Mouse (Mus musculus): ENCODE results near the gene Eif3b. TPM values are rescaled to one million over a fixed set of nuclear protein-coding genes. Genes with fewer than 3 reads are reported as not detected.
"Not testable (repeated sequence)": the region's sequence is repeated elsewhere in the genome, so short reads cannot be mapped to it uniquely, and the experiment has no call there.

Eif3b gene
- polyA plus RNA-seq, 1 experiment = 75.3 TPM

DNA sequence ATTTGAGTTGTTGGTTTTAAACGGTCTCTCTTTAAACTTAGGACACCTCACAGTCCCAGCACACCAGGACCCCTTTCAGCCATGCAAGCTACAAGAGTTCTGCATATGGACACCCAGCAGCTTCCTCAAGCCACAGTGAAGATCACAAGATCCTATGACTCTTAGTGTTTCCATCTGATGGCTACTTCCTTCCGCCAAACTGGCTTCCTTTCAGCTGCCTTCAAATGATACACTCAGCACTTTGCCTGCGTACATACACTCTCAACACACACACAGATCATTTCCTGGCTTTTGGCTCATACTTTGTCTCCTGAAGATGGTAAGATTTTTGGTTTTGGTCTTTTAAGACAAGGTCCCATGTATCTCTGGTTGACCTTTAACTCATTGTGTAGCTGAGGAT is 26.4 kb upstream of the Eif3b start:
- no peak for DNase-seq (ENCODE audit: extremely low spot score in 1 of 2, low spot score in 1 of 2)

DNA sequence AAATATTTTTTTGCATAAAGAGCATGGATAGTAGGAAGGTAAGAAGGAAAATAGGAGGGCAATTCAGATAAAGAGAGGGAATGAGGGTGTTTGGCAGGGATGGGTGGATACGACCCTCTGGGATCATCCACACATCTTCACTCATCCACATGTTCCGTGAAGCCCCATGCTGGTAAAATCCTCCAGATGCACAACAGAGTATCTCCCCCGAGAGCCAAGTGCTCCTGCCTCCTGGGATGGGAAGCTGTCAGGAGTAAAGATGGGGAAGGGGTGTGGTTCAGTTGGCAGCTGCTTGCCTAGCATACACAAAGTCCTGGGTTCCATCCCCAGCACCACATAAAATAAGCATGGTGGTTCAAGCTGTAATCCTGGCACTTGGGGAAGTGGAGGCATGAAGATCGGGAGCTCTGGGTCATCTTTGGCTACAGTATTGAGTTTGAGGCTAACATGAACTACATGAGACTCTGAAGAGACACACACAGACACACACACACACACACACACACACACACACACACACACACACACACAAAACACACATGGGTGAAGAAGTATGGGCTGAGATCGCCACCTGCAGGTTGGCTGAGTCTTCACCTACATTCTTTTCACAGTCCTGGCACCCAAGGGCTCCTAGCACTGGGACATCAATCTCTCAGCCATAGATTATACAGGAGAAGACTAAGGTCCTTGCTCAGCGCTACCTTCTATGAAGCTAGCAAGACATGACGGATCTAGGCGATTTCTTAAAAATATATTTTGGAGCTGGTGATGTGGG is 22.8 kb upstream of the Eif3b start:
- DNase-seq (ENCODE audit: extremely low spot score in 1 of 2, low spot score in 1 of 2) = peak in 1 of 2 experiments; percentile 17

DNA sequence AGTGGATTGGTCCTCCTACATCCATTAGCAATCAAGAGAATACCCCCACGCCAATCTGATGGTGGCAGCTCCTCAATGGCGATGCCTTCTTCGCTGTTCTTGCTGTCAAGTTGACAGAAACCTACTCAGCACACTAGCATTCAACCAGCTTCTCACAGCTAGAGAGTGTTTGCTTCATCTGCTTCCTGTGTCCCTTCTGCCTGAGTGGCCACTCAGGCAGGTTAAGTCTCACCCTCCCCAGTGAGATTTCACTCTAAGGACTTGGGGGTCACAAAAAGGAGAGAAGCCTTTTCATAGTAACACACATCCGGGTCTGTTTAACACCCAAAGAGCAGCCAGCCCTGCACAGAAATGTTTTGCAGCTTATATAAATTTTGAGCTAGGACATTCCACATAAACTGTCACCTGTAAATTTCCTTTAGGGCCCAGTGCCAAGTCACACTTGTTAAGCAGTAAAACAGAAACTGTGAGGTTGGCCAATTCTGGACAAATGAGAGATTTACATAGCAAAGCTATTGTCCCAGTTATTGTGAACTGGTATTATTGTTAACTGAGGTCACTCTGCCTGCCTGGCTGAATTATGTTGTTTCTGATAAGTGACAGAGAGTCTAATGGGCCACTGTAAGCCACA is 16.4 kb upstream of the Eif3b start:
- no peak for DNase-seq (ENCODE audit: extremely low spot score in 1 of 2, low spot score in 1 of 2)

DNA sequence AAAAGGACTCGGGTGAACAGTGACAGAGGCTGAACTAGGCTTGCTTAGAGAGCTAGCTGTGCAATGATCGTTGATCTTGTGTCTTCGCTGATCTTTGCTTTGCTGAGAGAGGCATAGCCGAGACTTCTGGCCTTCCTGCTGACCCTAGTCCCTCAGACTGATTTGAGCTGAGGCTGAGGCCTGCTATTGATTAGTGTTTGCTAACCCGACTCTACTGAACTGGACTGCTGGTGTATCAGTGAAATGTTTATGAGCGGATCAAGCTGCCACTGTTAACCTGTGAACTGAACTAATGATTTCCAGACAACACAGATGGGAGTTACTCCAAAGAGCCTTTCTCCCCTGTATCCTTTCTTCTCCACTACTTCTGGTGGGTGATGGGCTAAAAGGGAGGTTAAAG is 14.0 kb upstream of the Eif3b start:
- DNase-seq (ENCODE audit: extremely low spot score in 1 of 2, low spot score in 1 of 2) = no peak

DNA sequence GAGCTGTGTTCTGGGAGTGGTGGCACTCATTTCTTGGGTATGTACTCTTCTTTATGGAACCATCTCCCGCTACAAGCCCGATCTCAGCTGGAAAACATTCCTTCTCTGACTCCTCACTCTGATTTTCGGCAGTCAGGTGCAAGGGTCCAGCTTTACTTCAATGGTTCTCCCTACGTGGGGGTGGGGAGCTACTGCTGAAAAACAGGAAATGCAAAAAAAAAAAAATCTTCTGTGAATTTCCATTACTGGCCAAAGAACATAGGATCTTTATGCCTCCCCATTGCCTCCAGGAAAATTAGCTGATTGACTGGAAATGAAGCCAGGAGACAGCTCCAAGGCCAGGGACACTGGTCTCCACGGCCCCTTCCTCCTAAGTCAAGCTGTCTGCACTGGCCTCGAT is 12.5 kb upstream of the Eif3b start:
- DNase-seq (ENCODE audit: extremely low spot score in 1 of 2, low spot score in 1 of 2) = no peak

DNA sequence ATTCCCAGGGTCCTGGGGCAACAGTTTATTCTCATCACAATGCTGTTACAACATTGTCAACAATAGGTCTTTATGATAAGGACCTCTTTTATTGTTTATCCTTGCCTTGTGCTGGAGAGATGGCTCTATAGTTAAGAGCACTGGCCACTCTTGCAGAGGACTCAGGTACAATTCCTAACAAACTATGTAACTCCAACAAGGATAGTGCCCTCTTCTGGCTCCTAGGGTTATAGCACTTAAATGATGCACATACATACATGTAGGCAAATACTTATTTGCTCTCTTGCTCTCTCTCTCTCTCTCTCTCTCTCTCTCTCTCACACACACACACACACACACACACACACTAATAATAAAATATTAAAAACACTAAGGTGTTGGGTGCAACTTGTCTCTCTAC is 10.3 kb upstream of the Eif3b start:
- no peak for DNase-seq (ENCODE audit: extremely low spot score in 1 of 2, low spot score in 1 of 2)

DNA sequence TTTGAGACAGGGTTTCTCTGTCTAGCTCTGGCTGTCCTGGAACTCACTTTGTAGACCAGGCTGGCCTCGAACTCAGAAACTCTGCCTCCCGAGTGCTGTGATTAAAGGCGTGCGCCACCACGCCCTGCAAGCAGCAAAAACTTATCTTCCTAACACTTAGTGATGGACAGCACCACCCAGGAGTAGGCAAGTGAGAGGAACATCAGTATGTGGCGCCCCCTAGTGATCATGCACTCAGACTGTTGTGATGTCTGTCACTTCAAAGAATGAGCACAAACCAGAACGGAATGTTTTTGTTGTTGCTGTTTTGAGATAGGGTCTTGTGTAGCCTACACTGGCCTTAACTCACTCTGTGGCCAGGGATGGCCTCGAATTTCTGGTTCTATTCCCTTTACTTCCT is 7.8 kb upstream of the Eif3b start:
- DNase-seq (ENCODE audit: extremely low spot score in 1 of 2, low spot score in 1 of 2) = peak in 1 of 2 experiments; percentile 73

DNA sequence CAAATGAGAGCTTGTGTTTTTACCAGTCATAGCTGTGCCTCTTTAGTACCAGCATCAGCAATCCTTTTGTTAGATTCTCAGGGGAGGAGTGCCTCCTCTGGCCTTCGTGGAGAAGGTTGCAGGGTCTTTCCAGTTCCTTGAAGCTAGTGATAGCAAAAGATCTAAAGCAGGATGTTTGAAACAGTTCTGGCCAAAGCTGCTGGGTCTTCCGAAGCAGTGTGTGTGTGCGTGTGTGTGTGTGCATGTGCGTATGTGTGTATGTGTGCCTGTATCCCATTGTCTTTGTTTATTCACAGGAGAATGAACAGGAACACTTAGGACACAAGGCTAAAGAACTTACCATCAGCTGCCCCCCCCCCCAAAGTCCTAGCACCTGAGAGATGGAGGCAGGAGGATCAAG is 4.5 kb upstream of the Eif3b start:
- no peak for DNase-seq (ENCODE audit: extremely low spot score in 1 of 2, low spot score in 1 of 2)

DNA sequence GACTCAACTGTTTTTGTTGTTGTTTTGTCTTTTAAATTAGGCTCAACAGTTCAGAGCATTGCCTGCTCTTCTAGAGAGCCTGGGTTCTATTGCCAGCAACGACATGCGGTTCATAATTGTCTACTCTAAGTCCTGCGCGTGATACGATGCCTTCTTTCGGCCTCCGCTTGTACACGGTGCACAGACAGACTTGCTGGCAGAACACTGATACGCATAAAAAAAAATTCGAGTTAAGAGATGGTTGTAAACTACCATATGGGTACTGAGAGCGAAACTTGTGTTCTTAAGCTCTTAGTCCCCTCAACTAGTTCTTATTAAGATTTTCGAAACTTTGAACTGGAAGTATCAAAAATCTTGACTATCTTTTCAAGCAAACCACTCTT is 1.0 kb upstream of the Eif3b start:
- no peak for DNase-seq (ENCODE audit: extremely low spot score in 1 of 2, low spot score in 1 of 2)

DNA sequence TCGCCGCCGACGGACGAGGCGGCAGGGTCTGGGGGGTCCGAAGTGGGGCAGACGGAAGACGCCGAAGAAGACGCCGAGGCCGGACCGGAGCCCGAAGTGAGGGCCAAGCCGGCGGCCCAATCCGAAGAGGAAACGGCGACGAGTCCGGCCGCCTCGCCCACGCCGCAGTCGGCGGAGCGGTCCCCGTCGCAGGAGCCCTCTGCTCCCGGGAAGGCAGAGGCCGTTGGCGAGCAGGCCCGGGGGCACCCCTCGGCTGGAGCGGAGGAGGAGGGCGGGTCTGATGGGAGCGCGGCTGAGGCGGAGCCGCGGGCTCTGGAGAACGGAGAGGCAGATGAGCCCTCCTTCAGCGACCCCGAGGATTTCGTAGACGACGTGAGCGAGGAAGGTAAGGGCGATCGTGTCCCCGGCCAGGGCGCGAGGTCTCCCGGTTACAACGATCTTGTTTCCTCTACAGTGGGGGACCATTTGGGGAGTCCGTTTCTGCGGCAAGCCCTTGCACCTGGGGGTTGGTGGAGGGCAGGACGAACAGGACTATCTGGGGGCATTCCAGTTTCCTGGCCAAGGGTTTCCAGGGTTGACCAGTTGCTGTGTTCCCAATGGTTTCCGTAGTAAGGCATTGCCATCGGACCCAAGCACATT is 433 bp downstream of the Eif3b start:
- no peak for DNase-seq (ENCODE audit: extremely low spot score in 1 of 2, low spot score in 1 of 2)

DNA sequence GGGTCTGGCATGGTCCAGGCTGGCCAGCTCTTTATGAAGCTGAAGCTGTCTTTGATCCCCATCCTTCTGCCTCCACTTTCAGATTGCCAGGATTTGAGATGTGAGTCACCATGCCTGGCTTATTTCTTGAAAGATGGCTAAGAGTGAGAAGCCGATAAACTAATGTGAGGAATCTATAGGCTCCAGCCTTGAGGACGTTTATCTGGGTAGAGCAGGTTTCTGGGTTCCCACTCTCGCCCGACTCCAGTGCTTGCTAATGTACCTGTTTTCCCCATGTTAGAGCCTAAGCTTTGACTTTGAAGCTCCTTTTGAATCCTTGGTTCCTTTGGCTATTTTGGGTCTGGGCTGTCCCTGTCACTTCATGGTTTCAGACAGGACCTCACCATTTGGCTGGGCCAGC is 1.5 kb downstream of the Eif3b start:
- DNase-seq (ENCODE audit: extremely low spot score in 1 of 2, low spot score in 1 of 2) = no peak

DNA sequence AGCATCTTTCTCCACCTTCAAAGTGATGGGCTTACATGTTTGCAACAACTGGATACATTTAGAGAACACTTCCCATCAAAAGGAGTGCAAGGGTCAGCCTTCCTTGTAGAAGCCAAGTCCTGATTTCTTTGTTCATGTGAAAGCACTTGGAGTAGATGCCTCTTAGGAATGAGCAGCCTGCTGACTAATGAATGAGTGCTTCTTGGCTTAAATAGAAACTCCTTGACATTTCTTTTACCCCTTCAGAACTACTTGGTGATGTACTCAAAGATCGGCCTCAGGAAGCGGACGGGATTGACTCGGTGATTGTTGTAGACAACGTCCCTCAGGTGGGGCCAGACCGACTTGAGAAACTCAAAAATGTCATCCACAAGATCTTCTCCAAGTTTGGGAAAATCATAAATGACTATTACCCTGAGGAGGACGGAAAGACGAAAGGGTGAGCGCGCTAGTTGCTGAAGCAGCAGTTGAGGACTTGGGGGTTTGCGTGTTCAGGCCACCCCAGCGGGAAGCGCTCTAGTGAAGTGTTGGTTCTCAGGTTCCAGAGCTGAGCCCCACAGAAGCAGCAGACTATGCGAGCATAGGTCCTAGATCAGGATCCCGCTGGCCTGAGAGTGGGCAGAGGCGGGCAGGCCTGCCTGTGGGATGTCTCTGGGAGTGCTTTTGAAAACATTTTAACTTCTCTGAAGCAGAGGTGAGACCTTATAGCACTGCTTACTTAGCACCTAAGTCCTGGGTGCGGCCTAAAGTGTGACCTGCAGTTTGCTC is 6.1 kb downstream of the Eif3b start:
- no peak for DNase-seq (ENCODE audit: extremely low spot score in 1 of 2, low spot score in 1 of 2)

DNA sequence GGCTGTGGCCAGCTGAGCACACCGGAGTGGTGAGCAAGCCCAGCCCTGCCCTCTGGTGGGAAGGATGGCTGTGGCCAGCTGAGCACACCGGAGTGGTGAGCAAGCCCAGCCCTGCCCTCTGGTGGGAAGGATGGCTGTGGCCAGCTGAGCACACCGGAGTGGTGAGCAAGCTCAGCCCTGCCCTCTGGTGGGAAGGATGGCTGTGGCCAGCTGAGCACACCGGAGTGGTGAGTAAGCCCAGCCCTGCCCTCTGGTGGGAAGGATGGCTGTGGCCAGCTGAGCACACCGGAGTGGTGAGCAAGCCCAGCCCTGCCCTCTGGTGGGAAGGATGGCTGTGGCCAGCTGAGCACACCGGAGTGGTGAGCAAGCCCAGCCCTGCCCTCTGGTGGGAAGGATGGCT is 20.0 kb downstream of the Eif3b start:
- DNase-seq (ENCODE audit: extremely low spot score in 1 of 2, low spot score in 1 of 2) = not testable (repeated sequence)

DNA sequence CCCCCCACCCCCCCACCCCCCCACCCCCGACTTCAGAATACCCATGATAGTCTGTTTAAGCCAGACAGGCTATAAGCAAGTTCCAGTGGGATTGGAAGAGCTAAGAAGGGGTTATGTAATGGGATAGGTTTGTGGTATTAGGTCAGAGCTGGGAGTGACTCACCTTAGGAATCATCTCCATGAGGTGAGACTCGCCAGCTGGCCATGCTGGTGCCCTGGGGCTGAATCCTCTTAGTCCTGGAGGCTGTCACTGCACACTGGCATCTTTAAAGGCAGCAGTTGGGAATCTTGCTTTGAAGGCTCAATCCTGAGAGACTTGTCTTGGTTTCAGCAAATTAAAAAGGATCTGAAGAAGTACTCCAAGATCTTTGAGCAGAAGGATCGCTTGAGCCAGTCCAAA is 22.3 kb downstream of the Eif3b start:
- no peak for DNase-seq (ENCODE audit: extremely low spot score in 1 of 2, low spot score in 1 of 2)

DNA sequence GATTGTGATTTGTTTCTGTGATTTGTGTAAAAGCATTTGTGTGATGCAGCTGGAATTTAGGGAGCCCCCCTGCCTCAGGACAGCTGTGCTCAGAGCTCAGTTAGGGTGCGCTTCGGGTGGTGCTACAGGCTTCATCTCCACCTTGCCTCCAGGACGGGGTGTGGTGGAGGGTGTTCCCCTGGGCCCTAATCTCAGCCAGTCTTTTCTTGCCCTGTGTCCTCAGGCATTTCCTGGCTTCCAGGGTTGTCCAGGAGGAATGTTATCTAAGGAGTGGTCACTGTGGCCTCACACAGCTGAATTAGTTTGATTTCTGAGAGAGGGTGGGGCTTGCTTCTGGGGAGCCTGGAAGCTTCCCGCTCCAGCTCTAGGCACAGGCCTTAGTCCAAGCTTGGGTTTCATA is 24.9 kb downstream of the Eif3b start:
- DNase-seq (ENCODE audit: extremely low spot score in 1 of 2, low spot score in 1 of 2) = no peak

DNA sequence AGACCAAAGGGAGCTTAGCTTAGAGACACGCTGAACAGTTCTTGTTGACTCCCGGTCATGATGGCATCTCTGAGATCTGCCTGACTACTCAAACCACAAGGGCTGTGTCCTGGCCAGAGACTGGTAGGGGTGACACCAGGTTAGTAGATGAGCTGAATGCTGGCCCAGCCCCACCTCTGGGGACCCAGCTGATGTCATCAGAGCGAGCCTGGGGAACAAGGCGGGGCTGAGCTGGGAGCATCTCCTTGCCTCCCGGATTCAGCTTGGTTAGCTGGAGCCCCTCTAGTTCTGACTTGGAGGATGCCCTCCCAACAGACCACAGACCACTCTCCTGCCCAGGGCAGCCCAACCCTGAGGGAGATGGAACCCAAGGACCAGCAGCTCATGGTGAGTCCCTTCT is 26.2 kb downstream of the Eif3b start, which contains the start of gene Gm4869:
TSS of gene Gm4869 (plus strand) at position 301 of the 400 bp plus-strand sequence.
- DNase-seq (ENCODE audit: extremely low spot score in 1 of 2, low spot score in 1 of 2) = no peak

DNA sequence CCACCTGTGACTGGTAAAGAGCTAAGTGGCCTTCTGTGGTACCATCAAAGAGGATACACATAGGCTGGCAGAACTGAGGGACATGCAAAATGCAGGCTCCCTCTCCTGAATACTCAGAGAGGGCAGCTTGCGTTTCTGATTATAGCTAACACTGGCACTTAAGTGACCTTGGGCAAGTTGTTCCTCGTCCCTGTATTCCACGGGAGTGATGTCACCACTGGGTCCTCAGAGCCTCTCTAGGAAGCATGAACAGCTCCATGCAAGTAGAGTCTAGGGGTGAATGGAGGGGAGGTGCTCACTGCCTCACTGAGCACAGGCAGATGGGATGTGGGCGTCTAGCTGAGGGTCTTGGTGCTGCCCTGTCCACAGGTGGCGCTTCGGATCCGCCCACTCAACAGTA is 26.9 kb downstream of the Eif3b start:
- DNase-seq (ENCODE audit: extremely low spot score in 1 of 2, low spot score in 1 of 2) = no peak

DNA sequence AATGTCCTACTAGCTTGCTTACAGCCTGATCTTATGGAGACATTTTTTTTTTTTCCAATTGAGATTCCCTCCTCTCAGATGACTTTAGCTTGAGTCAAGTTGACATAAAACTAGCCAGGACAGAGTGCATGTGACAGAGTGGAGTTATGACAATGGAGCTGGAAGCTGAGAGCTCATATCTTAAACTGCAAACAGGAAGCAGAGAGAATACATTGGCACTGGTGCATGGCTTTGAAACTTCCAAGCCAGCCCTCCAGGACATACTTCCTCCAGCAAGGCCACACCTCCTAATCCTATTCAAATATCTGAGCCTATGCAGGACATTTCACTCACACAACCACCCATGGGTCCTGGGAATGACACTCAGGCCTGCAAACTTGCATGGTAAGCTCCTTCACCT is 35.4 kb downstream of the Eif3b start:
- DNase-seq (ENCODE audit: extremely low spot score in 1 of 2, low spot score in 1 of 2) = no peak

DNA sequence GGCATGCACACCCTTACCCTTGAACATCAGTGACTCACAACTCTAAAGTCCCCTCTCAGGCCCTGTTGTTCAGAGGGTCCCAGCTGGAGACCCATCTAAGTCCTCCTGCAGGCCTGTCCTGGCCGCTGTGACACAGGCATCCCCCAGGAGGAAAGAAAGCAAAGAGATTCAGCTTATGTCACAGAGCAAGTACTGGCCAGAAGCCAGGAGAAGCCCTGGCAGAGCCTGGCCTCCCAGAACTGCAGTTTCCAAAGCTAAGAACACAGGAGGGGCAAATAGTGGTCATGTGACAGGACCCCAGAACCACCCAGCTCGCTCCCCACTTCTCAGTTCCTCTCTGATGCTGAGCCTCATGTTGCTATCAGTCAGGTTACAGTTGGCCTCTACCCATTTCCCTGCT is 36.3 kb downstream of the Eif3b start:
- no peak for DNase-seq (ENCODE audit: extremely low spot score in 1 of 2, low spot score in 1 of 2)

DNA sequence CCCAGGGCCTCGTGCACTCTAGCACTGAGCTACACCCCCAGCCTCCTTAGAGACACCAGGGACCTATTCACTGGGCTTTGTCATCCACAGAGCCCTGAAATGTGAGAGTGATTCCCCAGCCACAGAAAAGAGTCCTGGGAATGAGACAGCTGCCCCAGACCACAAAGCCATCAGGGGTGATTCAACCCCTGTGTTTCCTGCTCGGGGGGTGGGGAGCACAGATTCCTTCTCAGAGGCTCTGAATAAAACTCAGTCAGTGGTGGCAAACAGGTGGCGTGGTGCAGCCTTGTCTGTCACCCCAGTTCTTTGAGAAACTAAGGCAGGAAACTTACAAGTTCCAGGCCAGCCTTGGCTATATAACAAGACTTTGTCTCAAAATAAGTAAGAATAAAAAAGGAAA is 42.3 kb downstream of the Eif3b start:
- DNase-seq (ENCODE audit: extremely low spot score in 1 of 2, low spot score in 1 of 2) = no peak

DNA sequence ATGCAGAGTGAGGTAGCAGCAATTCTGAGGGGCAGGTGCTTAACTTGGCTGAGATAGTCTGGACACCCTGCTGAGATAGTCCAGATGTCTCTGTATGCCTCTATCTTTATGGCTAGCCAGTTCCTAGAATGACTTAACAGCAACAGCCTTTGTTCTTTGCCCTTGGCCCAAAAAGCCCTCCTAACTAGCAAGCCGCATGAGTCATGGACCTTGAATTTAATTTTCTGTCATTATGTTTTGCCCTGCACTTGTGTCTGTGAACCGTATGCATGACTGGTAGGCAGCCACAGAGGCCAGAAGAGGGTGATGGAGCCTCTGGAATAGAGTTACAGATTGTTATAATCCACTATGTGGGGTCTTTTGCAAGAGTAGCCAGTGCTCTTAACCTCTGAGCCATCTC is 44.0 kb downstream of the Eif3b start:
- DNase-seq (ENCODE audit: extremely low spot score in 1 of 2, low spot score in 1 of 2) = not testable (repeated sequence)

Measured in frontal cortex, adult 2 months (tissue).